Mouse (Mus musculus) heart, adult 10 weeks (tissue): ENCODE results near the gene Frk. TPM values are rescaled to one million over a fixed set of nuclear protein-coding genes. Genes with fewer than 3 reads are reported as not detected.

Source experiments
- polyA plus RNA-seq: library from polyadenylated mRNA; stranded (reverse); fragments of 350-450 nt; fragmentation: Illumina TruSeq; extraction: RNeasy Lipid Tissue Mini Kit (QIAGEN cat#74804); gene quantifications from one replicate; pipeline ENCODE4 v1.2.3, GENCODE M21; 2014; ENCODE audit warnings: low read depth, low replicate concordance

Frk gene
- 1.3 TPM for polyA plus RNA-seq

DNA sequence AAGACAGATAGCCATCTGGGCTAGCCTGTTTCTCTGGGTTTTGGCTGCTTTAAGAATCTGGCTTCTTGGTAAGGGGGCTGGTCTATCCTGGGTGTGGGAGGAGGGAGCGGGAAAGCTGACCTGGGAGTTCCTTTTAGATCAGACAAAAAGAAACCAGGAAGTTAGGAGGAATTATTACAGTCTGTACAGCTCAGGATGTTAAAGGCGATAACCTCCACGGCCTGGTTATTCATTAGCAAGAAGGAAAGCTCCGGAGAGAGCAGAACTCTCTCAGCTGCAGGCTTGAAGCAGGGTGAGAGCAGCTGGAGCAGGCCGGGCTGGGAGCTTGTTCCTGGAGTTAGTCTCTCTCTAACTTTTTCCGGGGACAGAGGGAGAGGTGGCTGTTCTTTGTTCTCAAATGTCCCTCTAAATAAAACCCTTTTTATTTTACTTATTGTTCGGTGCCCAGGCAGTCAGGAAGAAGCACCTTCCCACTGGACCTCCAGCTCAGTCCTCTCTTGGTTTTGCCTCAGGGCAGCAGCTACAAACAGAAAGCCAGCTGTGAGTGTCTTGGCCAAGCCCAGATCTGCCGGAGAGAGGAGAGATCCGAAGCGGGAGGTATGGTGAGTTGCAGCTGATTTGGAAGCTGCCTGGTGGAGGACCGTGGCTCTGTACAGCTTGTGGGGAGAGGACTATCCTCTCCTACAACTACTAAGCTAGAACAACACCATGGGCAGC lies at the start of gene Frk:
Gene Frk, plus strand, starts transcription at position 103 of the 717 bp plus-strand sequence.

Other genes with a start within 250 kb of the Frk start
- gene Tspyl1, start 201.2 kb upstream of the Frk start, polyA plus RNA-seq, result 54.0 TPM
- 20.7 TPM for gene Tspyl4, start 186.0 kb upstream of the Frk start, polyA plus RNA-seq
- gene Col10a1, start 93.4 kb upstream of the Frk start, polyA plus RNA-seq, result not detected
- 11.7 TPM for gene Nt5dc1, start 64.8 kb upstream of the Frk start, polyA plus RNA-seq